Mouse (Mus musculus) bone marrow, adult 2 months (tissue): Measurements from ENCODE around the gene Ppp3ca. TPM values are rescaled to one million over a fixed set of nuclear protein-coding genes. Genes with fewer than 3 reads are reported as not detected.

Experiments
- H3K27ac ChIP-seq: fragments of 200-500 bp; 2 replicates; pipeline ENCODE4 v1.5.1; 2012; ENCODE audit warnings: low read depth, mild to moderate bottlenecking, control low read depth, inconsistent platforms, low read length; ENCODE audit not compliant: control insufficient read depth, poor library complexity, insufficient read depth
- H3K4me1 ChIP-seq: fragments of 200-500 bp; 2 replicates; pipeline ENCODE4 v1.6.1; 2011; ENCODE audit warnings: low read length; ENCODE audit not compliant: control insufficient read depth, insufficient read depth
- H3K4me3 ChIP-seq: fragments of 200-500 bp; replicated peaks from 2 replicates; pipeline ENCODE3; 2011; ENCODE audit warnings: mild to moderate bottlenecking, low read depth, low read length, control low read depth; ENCODE audit not compliant: control insufficient read depth
- CTCF ChIP-seq: fragments of 200-500 bp; IDR thresholded peaks from 2 replicates; pipeline ENCODE4 v1.5.1; 2011; ENCODE audit warnings: low read length, control low read depth; ENCODE audit not compliant: control insufficient read depth, insufficient read depth
- POLR2A ChIP-seq: fragments of 200-500 bp; IDR thresholded peaks from 2 replicates; pipeline ENCODE4 v1.6.1; 2011; ENCODE audit warnings: low read depth, mild to moderate bottlenecking, control low read depth, low read length, borderline replicate concordance; ENCODE audit not compliant: control insufficient read depth
- WGBS: fragments of 180-500 bp; shearing (Covaris S2); methylation state at CpG from one replicate; pipeline ENCODE4 v1.1.7; 2018; 5-methylcytosine and 5-hydroxymethylcytosine counted together
- polyA plus RNA-seq: library from polyadenylated mRNA; stranded (reverse); fragments of >200 nt; gene quantifications from 2 replicates; pipeline ENCODE4 v1.2.4, GENCODE M21; 2011; ENCODE audit warnings: low replicate concordance; ENCODE audit not compliant: missing spikeins, insufficient read depth, insufficient read length

Ppp3ca gene
- polyA plus RNA-seq, 1 experiment = 25.9 TPM

- Histone ChIP-seq H3K27ac (no peak overlapping the region), H3K4me3 (no peak overlapping the region), H3K4me1 (no peaks in the 10 kb centered on the region)
- no peak for TF ChIP-seq CTCF
- TF ChIP-seq POLR2A = no peak
- 70% methylated on average over 2 of the region's 2 CpGs for WGBS
These were observed 297.6 kb downstream of the Ppp3ca start for GRCm38 (mm10) chr3:136967510-136967909.

- 33% methylated on average over 4 of the region's 4 CpGs for WGBS
- TF ChIP-seq CTCF (no peak), POLR2A (no peak)
- no peaks in the 10 kb centered on the region for H3K4me1 ChIP-seq
- no peak overlapping the region for H3K4me3 ChIP-seq
- no peak overlapping the region for H3K27ac ChIP-seq
These were observed 299.9 kb downstream of the Ppp3ca start for GRCm38 (mm10) chr3:136969796-136970195.

GRCm38 (mm10) chr3:136977859-136978258, 307.9 kb downstream of the Ppp3ca start:
- H3K4me1 ChIP-seq = no peaks in the 10 kb centered on the region
- WGBS = 50% methylated on average over 1 of the region's 1 CpGs
- no peak overlapping the region for H3K27ac ChIP-seq
- no peak for TF ChIP-seq CTCF
- TF ChIP-seq POLR2A = no peak
- no peak overlapping the region for H3K4me3 ChIP-seq

GRCm38 (mm10) chr3:136980915-136981588, 311.1 kb downstream of the Ppp3ca start:
- no peak for TF ChIP-seq POLR2A
- no peak for TF ChIP-seq CTCF
- WGBS = 79% methylated on average over 5 of the region's 5 CpGs
- no peak overlapping the region for H3K27ac ChIP-seq
- H3K4me1 ChIP-seq = no peaks in the 10 kb centered on the region
- no peak overlapping the region for H3K4me3 ChIP-seq

GRCm38 (mm10) chr3:136981589-136981924, 311.6 kb downstream of the Ppp3ca start:
- TF ChIP-seq POLR2A = no peak
- no peak for TF ChIP-seq CTCF
- Histone ChIP-seq H3K4me1 (no peaks in the 10 kb centered on the region), H3K27ac (no peak overlapping the region), H3K4me3 (no peak overlapping the region)
- whole genome bisulfite sequencing = 83% methylated on average over 4 of the region's 4 CpGs

- TF ChIP-seq CTCF = no peak
- no peak for TF ChIP-seq POLR2A
- Histone ChIP-seq H3K4me3 (no peak overlapping the region), H3K4me1 (no peaks in the 10 kb centered on the region), H3K27ac (no peak overlapping the region)
- WGBS = 85% methylated on average over 11 of the region's 11 CpGs
These were observed 312.1 kb downstream of the Ppp3ca start for GRCm38 (mm10) chr3:136982021-136982420.

GRCm38 (mm10) chr3:136986096-136986881, 316.4 kb downstream of the Ppp3ca start:
- 75% methylated on average over 3 of the region's 3 CpGs for WGBS
- TF ChIP-seq CTCF = no peak
- TF ChIP-seq POLR2A = no peak
- no peak overlapping the region for H3K27ac ChIP-seq
- H3K4me3 ChIP-seq = no peak overlapping the region
- H3K4me1 ChIP-seq = no peaks in the 10 kb centered on the region
